Mouse (Mus musculus) heart, adult 2 months (tissue): ENCODE data around the gene Vmo1.

Source experiments
- CTCF ChIP-seq: fragments of 200-600 bp; IDR thresholded peaks from 2 replicates; pipeline ENCODE4 v1.8.1; 2022; ENCODE audit warnings: antibody characterized with exemption, mild to moderate bottlenecking, moderate library complexity
- EP300 ChIP-seq: fragments of 200-500 bp; IDR thresholded peaks from 2 replicates; pipeline ENCODE4 v1.6.1; 2011; ENCODE audit warnings: low read depth, low read length, control low read depth; ENCODE audit not compliant: insufficient read depth
- POLR2A ChIP-seq: fragments of 200-500 bp; IDR thresholded peaks from 2 replicates; pipeline ENCODE4 v1.6.1; 2011; ENCODE audit warnings: mild to moderate bottlenecking, low read depth, low read length, control low read depth; ENCODE audit not compliant: insufficient read depth

- TF ChIP-seq CTCF (no peak), POLR2A (no peak), EP300 (no peak)
Measured at GRCm38 (mm10) chr11:70562995-70563469, 48.6 kb upstream of the Vmo1 start.
